10 mouse cellular contexts compared by ENCODE assay signal in genomic region chr15:103513621-103514031, GRCm38 (mm10). TPM values are rescaled to one million over a fixed set of nuclear protein-coding genes. Genes with fewer than 3 reads are reported as not detected.
DNase-seq lines count a peak whose midpoint lies in the region; ATAC-seq lines count a peak whose summit lies in the region.
"Had no signal": no experiment of that assay in that cellular context is flagged by ENCODE, and none has a peak within 500 bp of the region (broad histone marks: within the 10 kb centered on the region; RNA-seq: fewer than 3 reads in every experiment).

No protein-coding gene starts in this region.

- no peak for DNase-seq in kidney, adult 9 months
- DNase-seq in cerebellum, postnatal 36 days, result peak; percentile 20 to 28
- DNase-seq in adrenal gland, adult 18-20 months (ENCODE audit: low spot score in 2 of 2), result no peak
- DNase-seq in kidney, postnatal 10 days, result no peak
- DNase-seq in gastrocnemius, postnatal 10 days, result no peak

- ATAC-seq in kidney, embryonic 16.5 days (ENCODE audit: low FRiP score, low TSS enrichment), result 0 out of 2 replicates have a peak, but pooled peaks have one; percentile 39
- ATAC-seq in hindbrain, embryonic 16.5 days, result peak; percentile 44
- ATAC-seq in midbrain, embryonic 16.5 days, result peak; percentile 53

- peaks cover 12% of the 10 kb centered on the region for H3K4me1 ChIP-seq in kidney, embryonic 16.5 days (ENCODE audit: insufficient read depth, low read length)
- peaks cover 34% of the 10 kb centered on the region for H3K4me1 ChIP-seq in hindbrain, embryonic 16.5 days (ENCODE audit: control insufficient read depth, insufficient read depth, low read depth, low read length)
- H3K4me1 ChIP-seq in midbrain, embryonic 16.5 days (ENCODE audit: control insufficient read depth, insufficient read depth, low read length), result peaks cover 46% of the 10 kb centered on the region

- H3K36me3 ChIP-seq in kidney, embryonic 16.5 days (ENCODE audit: insufficient read depth, low read length), result no peaks in the 10 kb centered on the region
- H3K36me3 ChIP-seq in hindbrain, embryonic 16.5 days (ENCODE audit: control insufficient read depth, insufficient read depth, low read length), result no peaks in the 10 kb centered on the region
- H3K36me3 ChIP-seq in midbrain, embryonic 16.5 days (ENCODE audit: control insufficient read depth, insufficient read depth, low read length), result no peaks in the 10 kb centered on the region
- H3K36me3 ChIP-seq: G1E had no signal

- H3K4me3 ChIP-seq in kidney, embryonic 16.5 days (ENCODE audit: low read length), result peak overlapping the region; percentile 48
- H3K4me3 ChIP-seq in hindbrain, embryonic 16.5 days (ENCODE audit: low read length), result peak overlapping the region; percentile 30; the same call in 1 of the 2 replicates
- peak overlapping the region; percentile 34 for H3K4me3 ChIP-seq in midbrain, embryonic 16.5 days (ENCODE audit: low read depth, low read length)

- 5% methylated on average over 7 of the region's 7 CpGs for WGBS in kidney, embryonic 16.5 days
- WGBS in hindbrain, embryonic 16.5 days, result 9% methylated on average over 7 of the region's 7 CpGs
- WGBS in midbrain, embryonic 16.5 days, result 5% methylated on average over 7 of the region's 7 CpGs

- H3K4me2 ChIP-seq in kidney, embryonic 16.5 days (replicated peaks; ENCODE audit: low read depth, low read length), result peak overlapping the region; percentile 67
- H3K4me2 ChIP-seq in hindbrain, embryonic 16.5 days (ENCODE audit: low read length), result peak overlapping the region; percentile 54
- peak overlapping the region; percentile 50 for H3K4me2 ChIP-seq in midbrain, embryonic 16.5 days (ENCODE audit: low read length)

- H3K27ac ChIP-seq in kidney, embryonic 16.5 days (ENCODE audit: low read length), result no peak overlapping the region
- H3K27ac ChIP-seq in hindbrain, embryonic 16.5 days (ENCODE audit: low read depth, low read length), result peak overlapping the region; percentile 64
- peak overlapping the region; percentile 62 for H3K27ac ChIP-seq in midbrain, embryonic 16.5 days (ENCODE audit: low read length)

- H3K9ac ChIP-seq in kidney, embryonic 16.5 days (replicated peaks; ENCODE audit: low read length), result peak overlapping the region; percentile 7; the same call in 1 of the 2 replicates
- peak overlapping the region; percentile 34 for H3K9ac ChIP-seq in hindbrain, embryonic 16.5 days (ENCODE audit: low read depth, low read length)
- H3K9ac ChIP-seq in midbrain, embryonic 16.5 days (ENCODE audit: low read depth, low read length), result no peak overlapping the region

- no peaks in the 10 kb centered on the region for H3K27me3 ChIP-seq in kidney, embryonic 16.5 days (ENCODE audit: insufficient read depth, low read length)
- H3K27me3 ChIP-seq in hindbrain, embryonic 16.5 days (replicated peaks; ENCODE audit: control insufficient read depth, insufficient read depth, low read length), result no peaks in the 10 kb centered on the region
- H3K27me3 ChIP-seq in midbrain, embryonic 16.5 days (ENCODE audit: control insufficient read depth, insufficient read depth, low read depth, low read length), result no peaks in the 10 kb centered on the region

- H3K9me3 ChIP-seq in kidney, embryonic 16.5 days (ENCODE audit: low read length), result no peaks in the 10 kb centered on the region
- no peaks in the 10 kb centered on the region for H3K9me3 ChIP-seq in hindbrain, embryonic 16.5 days (ENCODE audit: control insufficient read depth, low read length)
- no peaks in the 10 kb centered on the region for H3K9me3 ChIP-seq in midbrain, embryonic 16.5 days (replicated peaks; ENCODE audit: control insufficient read depth, low read length, poor library complexity, severe bottlenecking)
- H3K9me3 ChIP-seq: G1E had no signal

RNA-seq across cellular contexts. Expression of gene Pde1b, which starts 10.8 kb away (rescaled TPM):
- polyA plus RNA-seq in kidney, embryonic 16.5 days (2015; fragmentation: Nextera tagmentation; extraction: Ambion mirVana), result 4.7 and 4.8 TPM in 2 replicates
- 89.3 and 91.0 TPM in 2 replicates for polyA plus RNA-seq in hindbrain, embryonic 16.5 days (2015; fragmentation: Nextera tagmentation; extraction: Ambion mirVana)
- 77.7 and 91.9 TPM in 2 replicates for polyA plus RNA-seq in midbrain, embryonic 16.5 days (2015; fragmentation: Nextera tagmentation; extraction: Ambion mirVana)
- 1 to 10 TPM; 5.1 to 8.6 TPM for total RNA-seq in adrenal gland, adult 18-20 months (2021)
- total RNA-seq in gastrocnemius, postnatal 10 days (2021), result 1 to 10 TPM; 1.2 to 2.2 TPM

RNA-seq across cellular contexts. Expression of gene Ppp1r1a, which starts 24.2 kb away (rescaled TPM):
- polyA plus RNA-seq in kidney, embryonic 16.5 days (2015; fragmentation: Nextera tagmentation; extraction: Ambion mirVana), result 22.8 and 23.5 TPM in 2 replicates
- 143 and 161 TPM in 2 replicates for polyA plus RNA-seq in hindbrain, embryonic 16.5 days (2015; fragmentation: Nextera tagmentation; extraction: Ambion mirVana)
- 147 and 160 TPM in 2 replicates for polyA plus RNA-seq in midbrain, embryonic 16.5 days (2015; fragmentation: Nextera tagmentation; extraction: Ambion mirVana)
- total RNA-seq in adrenal gland, adult 18-20 months (2021), result 10 to 100 TPM; 18.1 to 19.8 TPM
- 10 to 100 TPM; 50.9 to 64.0 TPM for total RNA-seq in gastrocnemius, postnatal 10 days (2021)
- total RNA-seq: G1E had no signal
- polyA plus RNA-seq: G1E had no signal

RNA-seq across cellular contexts. Expression of gene Glycam1, which starts 51.3 kb away (rescaled TPM):
- polyA plus RNA-seq in kidney, embryonic 16.5 days (2015; fragmentation: Nextera tagmentation; extraction: Ambion mirVana), result not detected in 2 replicates
- not detected in 2 replicates for polyA plus RNA-seq in hindbrain, embryonic 16.5 days (2015; fragmentation: Nextera tagmentation; extraction: Ambion mirVana)
- not detected in 2 replicates for polyA plus RNA-seq in midbrain, embryonic 16.5 days (2015; fragmentation: Nextera tagmentation; extraction: Ambion mirVana)
- not detected for total RNA-seq in adrenal gland, adult 18-20 months (2021)
- total RNA-seq in gastrocnemius, postnatal 10 days (2021), result not detected
- total RNA-seq: G1E had no signal
- polyA plus RNA-seq: G1E; liver, embryonic 16.5 days had no signal

Comparison
In these comparisons a context has a peak if more than half of its experiments do, and no peak if none do; other contexts are left out.
1. DNase-seq: peak in cerebellum, postnatal 36 days (2 of 2); none in kidney, adult 9 months (single experiment), adrenal gland, adult 18-20 months (0 of 2), kidney, postnatal 10 days (single experiment) and gastrocnemius, postnatal 10 days (single experiment).
2. RNA of gene Pde1b, which starts 10.8 kb away (polyA plus RNA-seq): 77.7 to 91.9 TPM in midbrain, embryonic 16.5 days and 89.3 to 91.0 TPM in hindbrain, embryonic 16.5 days; 4.7 to 4.8 TPM in kidney, embryonic 16.5 days; every median in the first group is over 10 times any median in the second.
3. Peak in every context shown above with its lines, with median percentiles within 50 percentile points of each other: ATAC-seq, H3K4me2 ChIP-seq and H3K4me3 ChIP-seq.